In the genomic region with DNA sequence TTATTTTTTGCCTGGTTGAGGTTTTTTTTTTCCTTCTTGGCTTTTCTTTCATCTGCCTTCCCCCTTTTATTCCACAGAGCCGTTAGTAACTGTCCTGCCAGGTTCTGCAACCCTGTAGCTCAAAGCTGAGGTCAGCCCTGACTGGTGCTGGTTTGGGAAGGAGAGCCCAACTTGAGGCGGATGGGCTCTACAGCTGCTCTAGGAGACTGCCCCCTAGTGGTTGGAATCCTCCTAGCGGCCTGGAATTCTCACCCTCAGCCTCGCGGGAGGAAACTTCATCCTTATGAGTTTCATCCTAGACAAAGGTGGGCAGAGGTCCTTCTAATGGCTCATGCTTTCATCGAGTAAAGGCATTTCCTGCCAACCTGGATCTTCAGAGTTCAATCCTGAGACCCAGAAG, we compare ENCODE assay signal across 9 mouse cellular contexts. TPM values are rescaled to one million over a fixed set of nuclear protein-coding genes. Genes with fewer than 3 reads are reported as not detected.
DNase-seq lines count a peak whose midpoint lies in the region; TF ChIP-seq lines count a peak whose summit lies in the region.
"Had no signal": no experiment of that assay in that cellular context is flagged by ENCODE, and none has a peak within 500 bp of the region (broad histone marks: within the 10 kb centered on the region; RNA-seq: fewer than 3 reads in every experiment).

No protein-coding gene starts in this region.

- H3K4me2 ChIP-seq in CH12.LX (ENCODE audit: insufficient read depth, low read depth, poor library complexity, severe bottlenecking) = no peak overlapping the region
- H3K4me2 ChIP-seq: neural tube, embryonic 12.5 days had no signal

- no peak for TF ChIP-seq EP300 in CH12.LX (IDR thresholded peaks at IDR 0.05; ENCODE audit: low read length)

- no peaks in the 10 kb centered on the region for H3K79me2 ChIP-seq in CH12.LX (replicated peaks; ENCODE audit: control insufficient read depth, extremely low read depth, insufficient read depth, poor library complexity, severe bottlenecking)

- in situ Hi-C loops in CH12.LX (cut with MboI; ENCODE audit: low pct_ligation_motif_present, low pct_unique_long_range_greater_than_20kb, low sequenced_read_pairs) = no loop called here

- no peaks in the 10 kb centered on the region for H3K9me3 ChIP-seq in CH12.LX (replicated peaks; ENCODE audit: low read length)
- H3K9me3 ChIP-seq: neural tube, embryonic 12.5 days had no signal

- H3K9ac ChIP-seq in CH12.LX (ENCODE audit: insufficient read depth, low read depth) = no peak overlapping the region
- H3K9ac ChIP-seq: neural tube, embryonic 12.5 days had no signal

- dilution Hi-C loops in CH12.LX (cut with MboI; ENCODE audit: extremely low pct_ligation_motif_present, extremely low pct_unique_long_range_greater_than_20kb, low sequenced_read_pairs) = no loop called here

- no peaks in the 10 kb centered on the region for H3K36me3 ChIP-seq in CH12.LX (replicated peaks in 1 of 2; ENCODE audit: control insufficient read depth in 1 of 2, insufficient read depth in 1 of 2, low read length in 1 of 2)
- H3K36me3 ChIP-seq: neural tube, embryonic 12.5 days had no signal

- TF ChIP-seq POLR2A in CH12.LX (IDR thresholded peaks at IDR 0.05; ENCODE audit: low read depth, low read length) = no peak

- H3K4me3 ChIP-seq in CH12.LX (replicated peaks in 1 of 3; ENCODE audit: low read depth in 2 of 3, low read length in 2 of 3, poor library complexity in 1 of 3) = no peak overlapping the region
- H3K4me3 ChIP-seq: neural tube, embryonic 12.5 days had no signal

- no peak overlapping the region for H3K27ac ChIP-seq in CH12.LX (ENCODE audit: insufficient read depth, low read depth)
- H3K27ac ChIP-seq: neural tube, embryonic 12.5 days had no signal

- no peaks in the 10 kb centered on the region for H3K27me3 ChIP-seq in CH12.LX (replicated peaks)
- H3K27me3 ChIP-seq: neural tube, embryonic 12.5 days had no signal

- DNase-seq in 416B (ENCODE audit: low read depth) (peak; percentile 64), CH12.LX (ENCODE audit: extremely low read depth) (no peak)
- peak; percentile 15 for DNase-seq in c-Kit-negative CD71-positive TER-119-positive erythroid progenitor cells, embryonic 14.5 days (ENCODE audit: low read depth, low spot score)
- peak; percentile 34 to 45 for DNase-seq in frontal cortex, postnatal 36 days (ENCODE audit: low spot score in 2 of 2)
- peak; percentile 71 to 86 for DNase-seq in kidney, postnatal 36 days
- peak; percentile 90 for DNase-seq in lung, postnatal 10 days
- peak; percentile 39 for DNase-seq in skeletal muscle tissue, adult 2 months (ENCODE audit: low read depth, low spot score)
- DNase-seq in yolk sac, embryonic 10.5 days (ENCODE audit: low spot score) = no peak

- peak; percentile 32 to 65; a peak in 3 of 4 replicates for TF ChIP-seq CTCF in CH12.LX (conservative IDR thresholded peaks at IDR 0.05 in 1 of 2, IDR thresholded peaks at IDR 0.05 in 1 of 2; ENCODE audit: low read depth in 2 of 2, low read length in 2 of 2)

- H3K4me1 ChIP-seq in CH12.LX (ENCODE audit: control insufficient read depth in 1 of 2, insufficient read depth in 2 of 2) = peaks cover 13 to 22% of the 10 kb centered on the region in 2 experiments
- H3K4me1 ChIP-seq: neural tube, embryonic 12.5 days had no signal

- TF ChIP-seq RAD21 in CH12.LX (IDR thresholded peaks at IDR 0.05; ENCODE audit: low read depth, low read length) = peak; percentile 40

TF ChIP-seq in CH12.LX, 34 proteins besides CTCF, POLR2A, EP300 and RAD21:
- TF ChIP-seq SMC3 (IDR thresholded peaks at IDR 0.05; ENCODE audit: low read depth, low read length) = peak; percentile 60
- no peak for TF ChIP-seq IRF4 (IDR thresholded peaks at IDR 0.05; ENCODE audit: low read depth, low read length)

RNA-seq across cellular contexts. Expression of gene Tmsb10, which starts 51.5 kb away (rescaled TPM):
- total RNA-seq in CH12.LX (2012; rRNA removed) (223 and 253 TPM in 2 replicates), CH12.LX (2014; rRNA removed) (277 and 379 TPM in 2 replicates)
- 479 and 722 TPM in 2 replicates for polyA plus RNA-seq in CH12.LX (2012; ENCODE audit: insufficient read length, low read depth)

Comparison
In these comparisons a context has a peak if more than half of its experiments do, and no peak if none do; other contexts are left out.
1. DNase-seq: peak in 416B (single experiment), c-Kit-negative CD71-positive TER-119-positive erythroid progenitor cells, embryonic 14.5 days (single experiment), frontal cortex, postnatal 36 days (2 of 2), kidney, postnatal 36 days (2 of 2), lung, postnatal 10 days (single experiment) and skeletal muscle tissue, adult 2 months (single experiment); none in CH12.LX (single experiment) and yolk sac, embryonic 10.5 days (single experiment).